Mouse (Mus musculus): ENCODE results near the gene Foxp2. TPM values are rescaled to one million over a fixed set of nuclear protein-coding genes. Genes with fewer than 3 reads are reported as not detected.

Gene Foxp2
- total and polyA plus RNA-seq, 3 experiments: 2.0 to 3.6 (median 2.0) TPM

GRCm38 (mm10) chr6:15378261-15378660 is 477.1 kb downstream of the Foxp2 start:
- TF ChIP-seq POLR2A (IDR thresholded peaks at IDR 0.05; ENCODE audit: insufficient read depth, low read depth, low read length) (no peak), EP300 (IDR thresholded peaks at IDR 0.05; ENCODE audit: insufficient read depth, low read depth, low read length) (no peak), CTCF (IDR thresholded peaks at IDR 0.05) (no peak)
- Histone ChIP-seq H3K4me1 (ENCODE audit: control insufficient read depth, insufficient read depth, low read length) (no peaks in the 10 kb centered on the region), H3K36me3 (ENCODE audit: control insufficient read depth, insufficient read depth, low read length) (no peaks in the 10 kb centered on the region), H3K4me3 (no peak overlapping the region), H3K9ac (ENCODE audit: low read depth, low read length) (no peak overlapping the region), H3K79me2 (replicated peaks; ENCODE audit: control insufficient read depth, insufficient read depth, low read length) (no peaks in the 10 kb centered on the region), H3K27me3 (ENCODE audit: control insufficient read depth, insufficient read depth, low read length) (no peaks in the 10 kb centered on the region), H3K27ac (no peak overlapping the region)
- intact Hi-C loops (cut with DNase I): no loop called here
- no peak for DNase-seq
- WGBS: 77% methylated on average over 5 of the region's 5 CpGs

GRCm38 (mm10) chr6:15396462-15396861 is 495.3 kb downstream of the Foxp2 start:
- TF ChIP-seq CTCF (IDR thresholded peaks at IDR 0.05) (no peak), EP300 (IDR thresholded peaks at IDR 0.05; ENCODE audit: insufficient read depth, low read depth, low read length) (no peak), POLR2A (IDR thresholded peaks at IDR 0.05; ENCODE audit: insufficient read depth, low read depth, low read length) (no peak)
- no peaks in the 10 kb centered on the region for H3K36me3 ChIP-seq (ENCODE audit: control insufficient read depth, insufficient read depth, low read length)

DNA sequence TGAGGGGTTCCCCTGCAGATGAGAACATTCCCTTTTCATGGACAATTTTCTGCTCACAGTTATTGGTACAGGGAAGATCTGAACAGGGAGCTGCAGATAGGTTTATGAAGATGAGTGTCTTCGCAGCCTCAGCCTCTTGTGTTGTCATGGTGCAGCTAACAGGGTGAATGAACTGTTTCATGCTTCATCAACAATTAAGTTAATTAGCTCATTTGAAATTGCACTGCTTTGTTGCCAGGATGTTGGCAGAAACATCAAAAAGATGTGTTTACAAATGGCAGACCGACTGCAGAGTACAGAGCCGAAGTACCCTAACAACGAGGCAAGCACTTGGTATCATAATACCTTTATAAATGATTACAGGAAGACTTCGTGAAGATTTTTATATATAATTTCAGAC is 496.3 kb downstream of the Foxp2 start:
- Histone ChIP-seq H3K27me3 (ENCODE audit: control insufficient read depth, insufficient read depth, low read length) (no peaks in the 10 kb centered on the region), H3K36me3 (ENCODE audit: control insufficient read depth, insufficient read depth, low read length) (no peaks in the 10 kb centered on the region), H3K4me1 (ENCODE audit: control insufficient read depth, insufficient read depth, low read length) (no peaks in the 10 kb centered on the region), H3K4me3 (no peak overlapping the region), H3K27ac (no peak overlapping the region), H3K79me2 (replicated peaks; ENCODE audit: control insufficient read depth, insufficient read depth, low read length) (no peaks in the 10 kb centered on the region), H3K9ac (ENCODE audit: low read depth, low read length) (no peak overlapping the region)
- intact Hi-C loops (cut with DNase I): no loop called here
- 86% methylated on average over 5 of the region's 5 CpGs for WGBS
- DNase-seq: no peak
- TF ChIP-seq POLR2A (IDR thresholded peaks at IDR 0.05; ENCODE audit: insufficient read depth, low read depth, low read length) (no peak), EP300 (IDR thresholded peaks at IDR 0.05; ENCODE audit: insufficient read depth, low read depth, low read length) (no peak), CTCF (IDR thresholded peaks at IDR 0.05) (no peak)

More at GRCm38 (mm10) chr6:15396462-15396861, 495.3 kb downstream of the Foxp2 start:
- WGBS: 85% methylated on average over 6 of the region's 6 CpGs
- Histone ChIP-seq H3K27ac (no peak overlapping the region), H3K4me1 (ENCODE audit: control insufficient read depth, insufficient read depth, low read length) (no peaks in the 10 kb centered on the region), H3K9ac (ENCODE audit: low read depth, low read length) (no peak overlapping the region), H3K27me3 (ENCODE audit: control insufficient read depth, insufficient read depth, low read length) (no peaks in the 10 kb centered on the region), H3K4me3 (no peak overlapping the region), H3K79me2 (replicated peaks; ENCODE audit: control insufficient read depth, insufficient read depth, low read length) (no peaks in the 10 kb centered on the region)
- no peak for DNase-seq
- intact Hi-C loops (cut with DNase I): no loop called here

- H3K27ac ChIP-seq: no peak overlapping the region
- H3K9ac ChIP-seq (ENCODE audit: low read depth, low read length): no peak overlapping the region
- no peak overlapping the region for H3K4me3 ChIP-seq
- no peaks in the 10 kb centered on the region for H3K27me3 ChIP-seq (ENCODE audit: control insufficient read depth, insufficient read depth, low read length)
- no peaks in the 10 kb centered on the region for H3K79me2 ChIP-seq (replicated peaks; ENCODE audit: control insufficient read depth, insufficient read depth, low read length)
- no peak for TF ChIP-seq CTCF (IDR thresholded peaks at IDR 0.05)
- no peak for TF ChIP-seq EP300 (IDR thresholded peaks at IDR 0.05; ENCODE audit: insufficient read depth, low read depth, low read length)
- 78% methylated on average over 3 of the region's 3 CpGs for WGBS
- intact Hi-C loops (cut with DNase I): no loop called here
- no peak for DNase-seq
- no peaks in the 10 kb centered on the region for H3K36me3 ChIP-seq (ENCODE audit: control insufficient read depth, insufficient read depth, low read length)
- H3K4me1 ChIP-seq (ENCODE audit: control insufficient read depth, insufficient read depth, low read length): no peaks in the 10 kb centered on the region
These were observed 500.0 kb downstream of the Foxp2 start for GRCm38 (mm10) chr6:15401138-15401537.

DNA sequence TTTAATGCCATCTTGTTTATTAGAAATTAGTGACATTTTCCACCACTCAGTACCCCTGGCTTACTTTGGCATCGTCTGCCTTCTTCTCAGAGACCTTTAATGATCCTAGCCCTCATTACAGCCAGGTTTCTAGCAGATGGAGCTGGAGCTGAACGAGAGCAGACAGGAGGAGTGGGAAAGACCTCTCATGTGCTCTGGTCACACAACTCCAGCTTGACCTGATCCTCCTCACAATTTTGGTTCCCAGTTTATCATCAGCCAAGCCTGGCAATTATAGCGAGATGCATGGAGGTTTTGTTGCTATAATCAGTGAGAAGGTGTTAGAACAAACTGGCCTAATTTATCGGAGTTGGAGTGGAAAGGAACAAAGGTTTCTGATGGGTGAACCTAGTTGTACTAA is 500.9 kb downstream of the Foxp2 start:
- Histone ChIP-seq H3K27ac (no peak overlapping the region), H3K79me2 (replicated peaks; ENCODE audit: control insufficient read depth, insufficient read depth, low read length) (no peaks in the 10 kb centered on the region), H3K4me1 (ENCODE audit: control insufficient read depth, insufficient read depth, low read length) (no peaks in the 10 kb centered on the region), H3K9ac (ENCODE audit: low read depth, low read length) (no peak overlapping the region), H3K36me3 (ENCODE audit: control insufficient read depth, insufficient read depth, low read length) (no peaks in the 10 kb centered on the region), H3K4me3 (no peak overlapping the region), H3K27me3 (ENCODE audit: control insufficient read depth, insufficient read depth, low read length) (no peaks in the 10 kb centered on the region)
- no peak for DNase-seq
- intact Hi-C loops (cut with DNase I): no loop called here
- no peak for TF ChIP-seq CTCF (IDR thresholded peaks at IDR 0.05)
- no peak for TF ChIP-seq EP300 (IDR thresholded peaks at IDR 0.05; ENCODE audit: insufficient read depth, low read depth, low read length)
- no peak for TF ChIP-seq POLR2A (IDR thresholded peaks at IDR 0.05; ENCODE audit: insufficient read depth, low read depth, low read length)
- WGBS: 70% methylated on average over 4 of the region's 4 CpGs

GRCm38 (mm10) chr6:15415099-15415498 is 514.0 kb downstream of the Foxp2 start:
- no peaks in the 10 kb centered on the region; the same call in 1 of the 2 replicates for H3K4me1 ChIP-seq (ENCODE audit: control insufficient read depth, insufficient read depth, low read length)
- H3K9ac ChIP-seq (ENCODE audit: low read depth, low read length): no peak overlapping the region
- no peaks in the 10 kb centered on the region for H3K36me3 ChIP-seq (ENCODE audit: control insufficient read depth, insufficient read depth, low read length)
- no peaks in the 10 kb centered on the region for H3K27me3 ChIP-seq (ENCODE audit: control insufficient read depth, insufficient read depth, low read length)
- WGBS: 39% methylated on average over 4 of the region's 4 CpGs
- no peak overlapping the region for H3K4me3 ChIP-seq
- intact Hi-C loops (cut with DNase I): loop anchor here (2.0 kb wide), 2 partner anchors 216 to 518 kb away; no protein-coding TSS in a partner anchor
- H3K79me2 ChIP-seq (replicated peaks; ENCODE audit: control insufficient read depth, insufficient read depth, low read length): no peaks in the 10 kb centered on the region
- no peak for DNase-seq
- peak; percentile 66 for TF ChIP-seq CTCF (IDR thresholded peaks at IDR 0.05)
- no peak for TF ChIP-seq EP300 (IDR thresholded peaks at IDR 0.05; ENCODE audit: insufficient read depth, low read depth, low read length)
- H3K27ac ChIP-seq: no peak overlapping the region
